Mouse (Mus musculus) CH12.LX (cell line): Measurements from ENCODE around the gene Myo18a. TPM values are rescaled to one million over a fixed set of nuclear protein-coding genes. Genes with fewer than 3 reads are reported as not detected.

Experiments used
- DNase-seq: peaks from one replicate; pipeline ENCODE4 v3.0.0-alpha.2; 2013; ENCODE audit errors: extremely low read depth
- H3K27ac ChIP-seq: 2 replicates; pipeline ENCODE4 v1.5.1; 2012; ENCODE audit warnings: low read depth, mild to moderate bottlenecking, control low read depth, moderate library complexity; ENCODE audit not compliant: insufficient read depth
- H3K27me3 ChIP-seq: replicated peaks from 2 replicates; pipeline ENCODE3; 2012; ENCODE audit warnings: inconsistent platforms
- H3K36me3 ChIP-seq, 2 experiments: replicated peaks in 1 of 2; 2 replicates each; pipeline versions ENCODE3 to v1.6.1; 2012; ENCODE audit warnings: inconsistent platforms in 1 of 2, low read length in 1 of 2, mild to moderate bottlenecking in 1 of 2, mixed read lengths in 1 of 2, moderate library complexity in 1 of 2; ENCODE audit not compliant: control insufficient read depth in 1 of 2, insufficient read depth in 1 of 2
- H3K4me1 ChIP-seq, 2 experiments: 2 replicates each; pipeline ENCODE4 v1.6.1; 2012; ENCODE audit warnings: inconsistent platforms in 1 of 2, moderate library complexity in 1 of 2; ENCODE audit not compliant: insufficient read depth in 2 of 2, control insufficient read depth in 1 of 2
- H3K4me2 ChIP-seq: 2 replicates; pipeline ENCODE4 v1.6.1; 2012; ENCODE audit warnings: low read depth, mild to moderate bottlenecking, control low read depth; ENCODE audit not compliant: poor library complexity, insufficient read depth, severe bottlenecking
- H3K4me3 ChIP-seq, 3 experiments: fragments of 150-350 bp in 1 of 3; sonication (generic) in 1 of 3; replicated peaks in 1 of 3; 2 replicates each; pipeline versions ENCODE3 to v1.5.1; 2011 to 2012; ENCODE audit warnings: low read depth in 2 of 3, low read length in 2 of 3, mild to moderate bottlenecking in 2 of 3, moderate library complexity in 2 of 3, control low read depth in 1 of 3, improper control_type of control experiment in 1 of 3, inconsistent platforms in 1 of 3, mixed read lengths in 1 of 3; ENCODE audit not compliant: poor library complexity in 1 of 3
- H3K79me2 ChIP-seq: replicated peaks from 2 replicates; pipeline ENCODE4 v1.6.1; 2012; ENCODE audit warnings: mild to moderate bottlenecking, moderate library complexity; ENCODE audit not compliant: control insufficient read depth, poor library complexity, insufficient read depth, severe bottlenecking; ENCODE audit errors: extremely low read depth
- H3K9ac ChIP-seq: 2 replicates; pipeline ENCODE4 v1.6.1; 2012; ENCODE audit warnings: low read depth, mild to moderate bottlenecking, control low read depth, moderate library complexity; ENCODE audit not compliant: insufficient read depth
- H3K9me3 ChIP-seq: replicated peaks from 2 replicates; pipeline ENCODE3; 2012; ENCODE audit warnings: low read length, inconsistent platforms, mixed read lengths
- E2F4 ChIP-seq: IDR thresholded peaks from 2 replicates; pipeline ENCODE4 v1.6.1; 2011; ENCODE audit warnings: low read depth, low read length, improper control_type of control experiment; ENCODE audit not compliant: insufficient replicate concordance
- ELF1 ChIP-seq: IDR thresholded peaks from 2 replicates; pipeline ENCODE4 v1.6.1; 2014; ENCODE audit warnings: low read depth, mild to moderate bottlenecking, inconsistent platforms, low read length, improper control_type of control experiment
- HCFC1 ChIP-seq: IDR thresholded peaks from 2 replicates; pipeline ENCODE4 v1.6.1; 2012; ENCODE audit warnings: low read depth, mild to moderate bottlenecking, inconsistent platforms, low read length, improper control_type of control experiment
- IRF4 ChIP-seq: IDR thresholded peaks from 2 replicates; pipeline ENCODE4 v1.6.1; 2014; ENCODE audit warnings: low read depth, mild to moderate bottlenecking, inconsistent platforms, low read length, improper control_type of control experiment
- JUND ChIP-seq: conservative IDR thresholded peaks from 2 replicates; pipeline ENCODE4 v1.6.1; 2011; ENCODE audit warnings: low read depth, low read length, improper control_type of control experiment
- MAFK ChIP-seq: IDR thresholded peaks from 2 replicates; pipeline ENCODE4 v1.6.1; 2011; ENCODE audit warnings: low read length, improper control_type of control experiment; ENCODE audit not compliant: insufficient replicate concordance
- MYC ChIP-seq: IDR thresholded peaks from 2 replicates; pipeline ENCODE4 v1.6.1; 2011; ENCODE audit warnings: low read depth, mild to moderate bottlenecking, improper control_type of control experiment, low read length
- POLR2A ChIP-seq: IDR thresholded peaks from 2 replicates; pipeline ENCODE4 v1.6.1; 2011; ENCODE audit warnings: low read depth, mild to moderate bottlenecking, improper control_type of control experiment, low read length
- POLR2AphosphoS2 ChIP-seq: IDR thresholded peaks from 2 replicates; pipeline ENCODE4 v1.6.1; 2011; ENCODE audit warnings: low read depth, low read length, improper control_type of control experiment
- RAD21 ChIP-seq: IDR thresholded peaks from 2 replicates; pipeline ENCODE4 v1.6.1; 2011; ENCODE audit warnings: low read depth, mild to moderate bottlenecking, low read length, improper control_type of control experiment, moderate library complexity
- TBP ChIP-seq: conservative IDR thresholded peaks from 2 replicates; pipeline ENCODE4 v1.6.1; 2011; ENCODE audit warnings: low read depth, low read length, improper control_type of control experiment
- USF1 ChIP-seq: IDR thresholded peaks from 2 replicates; pipeline ENCODE4 v1.6.1; 2014; ENCODE audit warnings: low read depth, mild to moderate bottlenecking, inconsistent platforms, low read length, improper control_type of control experiment
- USF2 ChIP-seq: conservative IDR thresholded peaks from 2 replicates; pipeline ENCODE4 v1.6.1; 2011; ENCODE audit warnings: low read depth, low read length, improper control_type of control experiment
- ZMIZ1 ChIP-seq: IDR thresholded peaks from 2 replicates; pipeline ENCODE4 v1.6.1; 2012; ENCODE audit warnings: low read depth, mild to moderate bottlenecking, inconsistent platforms, low read length, improper control_type of control experiment
- dilution Hi-C: fragments of 300-500 bp; cut with MboI; formaldehyde crosslinking; loops from 2 replicates; pipeline ENCODE4 v1.14.3; 2020; ENCODE audit warnings: low sequenced_read_pairs; ENCODE audit not compliant: extremely low pct_unique_long_range_greater_than_20kb, extremely low pct_ligation_motif_present
- in situ Hi-C: fragments of 300-500 bp; cut with MboI; formaldehyde crosslinking; loops from 3 replicates; pipeline ENCODE4 v1.14.3; 2019; ENCODE audit warnings: low sequenced_read_pairs, low pct_ligation_motif_present, low pct_unique_long_range_greater_than_20kb, mixed read lengths
- polyA plus RNA-seq: library from polyadenylated mRNA; unstranded; fragments of >175 nt; gene quantifications from 2 replicates; pipeline ENCODE4 v1.2.1, GENCODE M21; 2012; ENCODE audit warnings: low read depth; ENCODE audit not compliant: insufficient read length
- total RNA-seq, 2 experiments: library from RNA; depleted of rRNA; stranded (reverse); fragments of 300-350 nt in 1 of 2; fragments of >200 nt in 1 of 2; gene quantifications; 2 replicates each; pipeline ENCODE4 v1.2.3; 2012 to 2014

Myo18a gene
- total and polyA plus RNA-seq, 3 experiments = 6.3 to 24.8 (median 16.8) TPM

GRCm38 (mm10) chr11:77785768-77786561 is 22.9 kb downstream of the Myo18a start:
- H3K36me3 ChIP-seq = peaks cover 0 to 4% of the 10 kb centered on the region in 2 experiments

GRCm38 (mm10) chr11:77787707-77788106 is 24.7 kb downstream of the Myo18a start, which contains the start of gene Gm10277:
Gene Gm10277 (minus strand): TSS chr11:77787747.
- Histone ChIP-seq H3K9ac (no peak within 1 kb of the TSS), H3K4me3 (no peak within 1 kb of the TSS), H3K4me2 (no peak within 1 kb of the TSS), H3K27me3 (no peaks in the 10 kb centered on the region), H3K79me2 (no peaks in the 10 kb centered on the region), H3K27ac (no peak within 1 kb of the TSS), H3K9me3 (no peaks in the 10 kb centered on the region), H3K4me1 (peaks cover 13 to 65% of the 10 kb centered on the region in 2 experiments), H3K36me3 (peaks cover 0 to 4% of the 10 kb centered on the region in 2 experiments)
- no peak for DNase-seq
- in situ Hi-C loops (loop anchor here (5.0 to 25.0 kb wide), 2 partner anchors 40 to 675 kb away; no protein-coding TSS in a partner anchor), dilution Hi-C loops (no loop called here)
- no peak for TF ChIP-seq E2F4
- no peak for TF ChIP-seq ZMIZ1
- TF ChIP-seq TBP = no peak
- no peak for TF ChIP-seq RAD21
- TF ChIP-seq MAFK = no peak
- no peak for TF ChIP-seq JUND
- no peak for TF ChIP-seq POLR2AphosphoS2
- no peak for TF ChIP-seq POLR2A
- TF ChIP-seq HCFC1 = no peak
- TF ChIP-seq MYC = no peak
- TF ChIP-seq USF2 = no peak

More at GRCm38 (mm10) chr11:77785768-77786561, 22.9 kb downstream of the Myo18a start:
- in situ Hi-C loops (loop anchor here (5.0 to 25.0 kb wide), 2 partner anchors 39 to 674 kb away; no protein-coding TSS in a partner anchor), dilution Hi-C loops (no loop called here)
- Histone ChIP-seq H3K4me2 (no peak overlapping the region), H3K27me3 (no peaks in the 10 kb centered on the region), H3K4me3 (no peak overlapping the region), H3K4me1 (peaks cover 8 to 50% of the 10 kb centered on the region in 2 experiments), H3K27ac (no peak overlapping the region), H3K9ac (no peak overlapping the region), H3K9me3 (no peaks in the 10 kb centered on the region), H3K79me2 (no peaks in the 10 kb centered on the region)
- DNase-seq = peak; percentile 48
- TF ChIP-seq ELF1 = peak; percentile 31; the same call in 1 of the 2 replicates
- no peak for TF ChIP-seq ZMIZ1
- peak; percentile 25; the same call in 1 of the 2 replicates for TF ChIP-seq HCFC1
- TF ChIP-seq IRF4 = peak; percentile 35; the same call in 1 of the 2 replicates
- no peak for TF ChIP-seq USF1
- TF ChIP-seq POLR2A = peak; percentile 27; the same call in 1 of the 2 replicates
